Mouse (Mus musculus): ENCODE measurements at regions not wholly inside any gene's neighbourhood (a gene's known extent, or its start where the extent isn't known, plus 50 kb on each side); places are given as distances from the start of the nearest gene placed in this dataset.
"Not testable (repeated sequence)": the region's sequence is repeated elsewhere in the genome, so short reads cannot be mapped to it uniquely, and the experiment has no call there.

DNA sequence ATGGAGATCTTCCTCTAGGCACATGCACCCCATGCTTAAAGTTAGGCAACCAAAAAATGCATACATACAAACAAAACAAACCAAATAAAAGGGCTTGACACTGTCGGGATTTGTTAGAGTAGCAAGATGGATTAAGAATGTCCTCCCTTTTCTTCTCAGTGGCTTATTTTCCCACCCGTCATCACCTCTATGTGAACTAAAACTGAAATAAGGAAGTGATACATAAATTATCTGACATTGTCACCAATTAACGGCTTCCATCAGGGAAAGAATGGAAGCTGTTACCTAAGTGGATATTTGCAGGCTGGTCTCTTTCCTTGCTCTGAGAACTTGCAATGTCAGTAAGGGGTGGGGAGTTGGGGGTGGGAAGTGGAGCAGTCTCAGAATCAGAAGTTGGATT, 541.5 kb downstream of the Diaph3 start:
- WGBS: 79% methylated on average over 3 of the region's 3 CpGs
- no peak overlapping the region for H3K4me2 ChIP-seq (ENCODE audit: low read depth, low read length)
- H3K9me3 ChIP-seq (ENCODE audit: control insufficient read depth, low read length): no peaks in the 10 kb centered on the region
- H3K27ac ChIP-seq (ENCODE audit: low read depth, low read length): no peak overlapping the region
- H3K9ac ChIP-seq (replicated peaks; ENCODE audit: low read depth, low read length): no peak overlapping the region
- H3K36me3 ChIP-seq (ENCODE audit: control insufficient read depth, insufficient read depth, low read length): no peaks in the 10 kb centered on the region
- H3K27me3 ChIP-seq (ENCODE audit: control insufficient read depth, insufficient read depth, low read length): no peaks in the 10 kb centered on the region
- H3K4me1 ChIP-seq (ENCODE audit: control insufficient read depth, insufficient read depth, low read length): no peaks in the 10 kb centered on the region
- no peak for ATAC-seq (ENCODE audit: low read depth)
- H3K4me3 ChIP-seq (ENCODE audit: low read depth, low read length): no peak overlapping the region

DNA sequence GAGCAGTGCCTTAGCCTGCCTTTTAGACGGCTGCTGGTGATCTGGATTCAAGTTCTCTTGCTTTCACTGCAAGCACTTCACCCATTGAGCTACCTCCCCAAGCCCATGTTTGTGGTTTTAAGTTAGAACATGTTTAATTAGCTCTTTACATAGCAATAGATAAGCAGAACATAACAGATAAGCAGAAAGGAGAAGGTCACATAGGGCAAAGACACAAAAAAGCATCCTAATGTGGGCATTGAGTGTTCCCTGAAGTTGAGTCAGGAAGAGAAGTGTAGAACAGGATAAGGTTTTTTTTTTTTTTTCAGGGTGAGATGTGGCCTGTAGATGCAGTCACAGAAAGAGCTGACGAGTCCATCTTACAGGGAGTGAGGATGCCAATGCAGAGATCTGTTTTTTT, 552.5 kb downstream of the Diaph3 start:
- Histone ChIP-seq H3K4me1 (ENCODE audit: control insufficient read depth, insufficient read depth, low read length) (no peaks in the 10 kb centered on the region), H3K27me3 (ENCODE audit: control insufficient read depth, insufficient read depth, low read length) (no peaks in the 10 kb centered on the region), H3K4me2 (ENCODE audit: low read depth, low read length) (no peak overlapping the region), H3K36me3 (ENCODE audit: control insufficient read depth, insufficient read depth, low read length) (no peaks in the 10 kb centered on the region), H3K27ac (ENCODE audit: low read depth, low read length) (no peak overlapping the region), H3K9me3 (ENCODE audit: control insufficient read depth, low read length) (no peaks in the 10 kb centered on the region), H3K9ac (replicated peaks; ENCODE audit: low read depth, low read length) (no peak overlapping the region), H3K4me3 (ENCODE audit: low read depth, low read length) (no peak overlapping the region)
- ATAC-seq (ENCODE audit: low read depth): no peak
- 93% methylated on average over 2 of the region's 2 CpGs for WGBS

DNA sequence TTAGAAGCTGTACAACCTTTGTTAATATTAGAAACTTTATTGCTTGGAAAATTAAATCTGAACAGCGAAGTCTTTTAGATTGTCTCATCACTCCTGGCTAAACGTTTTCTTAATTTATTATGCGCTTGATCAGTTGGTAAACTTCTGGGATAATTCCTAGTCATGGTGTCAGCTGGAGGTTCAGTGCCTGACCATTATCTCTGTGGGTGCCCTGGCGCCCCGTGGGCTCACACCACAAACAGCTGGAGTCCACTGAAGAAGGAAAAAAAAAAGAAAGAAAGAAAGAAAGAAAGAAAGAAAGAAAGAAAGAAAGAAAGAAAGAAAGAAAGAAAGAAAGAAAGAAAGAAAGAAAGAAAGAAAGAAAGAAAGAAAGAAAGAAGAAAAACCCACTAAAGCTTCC, 555.1 kb downstream of the Diaph3 start:
- not testable (repeated sequence) for H3K4me2 ChIP-seq (ENCODE audit: low read depth, low read length); H3K4me3 ChIP-seq (ENCODE audit: low read depth, low read length); H3K9me3 ChIP-seq (ENCODE audit: control insufficient read depth, low read length); H3K4me1 ChIP-seq (ENCODE audit: control insufficient read depth, insufficient read depth, low read length); H3K27ac ChIP-seq (ENCODE audit: low read depth, low read length); ATAC-seq (ENCODE audit: low read depth); H3K27me3 ChIP-seq (ENCODE audit: control insufficient read depth, insufficient read depth, low read length); H3K9ac ChIP-seq (replicated peaks; ENCODE audit: low read depth, low read length); H3K36me3 ChIP-seq (ENCODE audit: control insufficient read depth, insufficient read depth, low read length)
- 32% methylated on average over 5 of the region's 5 CpGs for WGBS

DNA sequence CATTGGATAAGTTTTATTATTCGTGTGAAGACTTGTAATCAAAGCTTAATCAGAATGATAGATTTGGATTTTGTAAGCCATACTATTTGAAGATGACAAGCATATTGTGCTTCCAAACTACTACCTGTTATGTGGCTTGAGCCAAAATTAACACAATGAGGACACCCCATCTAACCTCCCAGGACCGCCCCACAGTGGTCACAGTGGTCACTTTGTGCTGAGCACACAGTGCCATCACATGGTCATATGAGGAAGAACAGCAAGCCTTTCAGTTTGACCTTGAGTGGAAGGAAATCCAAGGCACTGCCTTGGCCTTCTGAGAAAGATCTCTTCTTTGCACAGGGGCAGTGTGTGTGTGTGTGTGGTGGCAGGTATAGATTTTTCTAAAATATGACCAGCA, 578.3 kb downstream of the Diaph3 start:
- no peak for ATAC-seq (ENCODE audit: low read depth)
- Histone ChIP-seq H3K4me2 (ENCODE audit: low read depth, low read length) (no peak overlapping the region), H3K4me1 (ENCODE audit: control insufficient read depth, insufficient read depth, low read length) (no peaks in the 10 kb centered on the region), H3K9ac (replicated peaks; ENCODE audit: low read depth, low read length) (no peak overlapping the region), H3K27ac (ENCODE audit: low read depth, low read length) (no peak overlapping the region), H3K4me3 (ENCODE audit: low read depth, low read length) (no peak overlapping the region), H3K9me3 (ENCODE audit: control insufficient read depth, low read length) (no peaks in the 10 kb centered on the region), H3K27me3 (ENCODE audit: control insufficient read depth, insufficient read depth, low read length) (no peaks in the 10 kb centered on the region), H3K36me3 (ENCODE audit: control insufficient read depth, insufficient read depth, low read length) (no peaks in the 10 kb centered on the region)
- WGBS: 56% methylated on average over 2 of the region's 2 CpGs

DNA sequence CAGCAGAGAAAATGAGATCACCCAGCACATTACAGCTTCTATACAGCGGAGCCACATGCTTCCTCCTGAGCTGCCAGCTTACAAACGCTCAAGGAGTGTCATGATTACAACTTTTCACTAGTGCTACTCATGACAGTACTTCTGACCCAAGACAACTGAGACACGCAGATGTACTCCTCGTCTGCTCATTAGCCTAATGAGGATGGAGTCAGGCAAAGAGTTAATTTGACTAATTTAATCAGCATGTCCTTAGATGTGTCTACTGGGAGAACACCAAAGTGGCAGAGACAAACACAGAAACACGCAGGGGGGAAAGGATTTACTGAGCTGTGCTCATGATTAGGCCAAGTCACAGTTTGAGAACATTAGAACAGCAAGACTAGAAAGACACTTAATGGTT, 603.0 kb downstream of the Diaph3 start:
- WGBS: 57% methylated on average over 5 of the region's 5 CpGs
- Histone ChIP-seq H3K27me3 (ENCODE audit: control insufficient read depth, insufficient read depth, low read length) (no peaks in the 10 kb centered on the region), H3K4me1 (ENCODE audit: control insufficient read depth, insufficient read depth, low read length) (no peaks in the 10 kb centered on the region), H3K4me3 (ENCODE audit: low read depth, low read length) (no peak overlapping the region), H3K4me2 (ENCODE audit: low read depth, low read length) (no peak overlapping the region), H3K9ac (replicated peaks; ENCODE audit: low read depth, low read length) (no peak overlapping the region), H3K9me3 (ENCODE audit: control insufficient read depth, low read length) (no peaks in the 10 kb centered on the region), H3K36me3 (ENCODE audit: control insufficient read depth, insufficient read depth, low read length) (no peaks in the 10 kb centered on the region), H3K27ac (ENCODE audit: low read depth, low read length) (no peak overlapping the region)
- ATAC-seq (ENCODE audit: low read depth): peak; percentile 54; the same call in 1 of the 2 replicates

DNA sequence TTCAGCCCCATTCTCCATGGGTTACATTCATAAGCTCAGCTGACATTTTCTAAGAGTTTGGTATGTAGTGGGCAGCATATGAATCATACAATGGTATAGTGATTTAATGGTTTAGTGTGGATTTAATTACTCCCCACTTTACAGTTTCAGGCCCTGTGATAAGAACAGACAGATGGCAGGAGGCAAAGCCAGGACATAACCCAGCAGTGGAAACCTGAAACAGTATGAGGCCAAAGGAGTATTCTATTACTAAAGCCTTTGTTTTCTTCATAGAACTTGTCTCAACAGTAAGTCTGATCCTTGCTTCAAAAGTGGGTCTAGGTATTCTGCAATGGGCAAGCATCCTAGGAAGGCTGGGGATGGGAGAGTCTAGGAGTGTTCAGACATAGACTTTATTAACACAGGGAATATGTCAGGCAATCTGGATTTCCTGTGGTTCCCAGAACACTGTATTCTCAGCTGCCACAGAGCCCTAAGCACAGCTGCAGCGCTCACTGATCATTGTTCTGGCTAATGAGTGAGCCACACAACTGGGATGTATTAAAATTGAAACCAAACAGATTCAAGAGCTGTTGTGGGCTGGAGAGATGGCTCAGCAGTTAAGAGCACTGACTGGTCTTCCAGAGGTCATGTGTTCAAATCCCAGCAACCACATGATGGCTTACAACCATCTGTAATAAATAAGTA, 604.6 kb downstream of the Diaph3 start:
- Histone ChIP-seq H3K9ac (replicated peaks; ENCODE audit: low read depth, low read length) (no peak overlapping the region), H3K9me3 (ENCODE audit: control insufficient read depth, low read length) (no peaks in the 10 kb centered on the region), H3K4me2 (ENCODE audit: low read depth, low read length) (no peak overlapping the region), H3K27ac (ENCODE audit: low read depth, low read length) (no peak overlapping the region), H3K27me3 (ENCODE audit: control insufficient read depth, insufficient read depth, low read length) (no peaks in the 10 kb centered on the region), H3K4me1 (ENCODE audit: control insufficient read depth, insufficient read depth, low read length) (no peaks in the 10 kb centered on the region), H3K4me3 (ENCODE audit: low read depth, low read length) (no peak overlapping the region), H3K36me3 (ENCODE audit: control insufficient read depth, insufficient read depth, low read length) (no peaks in the 10 kb centered on the region)
- ATAC-seq (ENCODE audit: low read depth): peak; percentile 21; the same call in 1 of the 2 replicates
- 58% methylated on average over 1 of the region's 1 CpGs for WGBS

DNA sequence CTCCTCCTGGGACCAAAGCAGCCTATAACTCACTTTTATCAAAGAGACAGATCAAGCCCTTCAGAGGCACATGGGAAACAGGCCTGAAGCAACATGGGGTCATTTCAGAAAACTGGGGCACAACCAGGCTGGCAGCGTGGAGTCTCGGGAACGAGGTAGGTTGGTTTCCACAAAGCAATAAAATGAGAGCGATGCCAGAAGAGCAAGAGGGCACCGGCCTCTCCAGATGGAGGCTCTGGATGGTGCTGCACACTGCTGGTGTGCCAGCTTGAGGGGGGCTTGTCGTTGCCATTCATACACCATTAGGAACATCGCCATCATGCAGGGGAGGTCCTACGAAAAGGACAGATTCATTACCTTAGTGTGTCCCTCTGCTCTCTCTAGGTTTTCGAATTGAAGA, 630.6 kb downstream of the Diaph3 start:
- Histone ChIP-seq H3K27ac (ENCODE audit: low read depth, low read length) (no peak overlapping the region), H3K36me3 (ENCODE audit: control insufficient read depth, insufficient read depth, low read length) (no peaks in the 10 kb centered on the region), H3K4me3 (ENCODE audit: low read depth, low read length) (no peak overlapping the region), H3K9me3 (ENCODE audit: control insufficient read depth, low read length) (0 out of 2 replicates have a peak, but pooled peaks cover 3% of the 10 kb centered on the region), H3K4me2 (ENCODE audit: low read depth, low read length) (no peak overlapping the region), H3K4me1 (ENCODE audit: control insufficient read depth, insufficient read depth, low read length) (no peaks in the 10 kb centered on the region), H3K9ac (replicated peaks; ENCODE audit: low read depth, low read length) (no peak overlapping the region), H3K27me3 (ENCODE audit: control insufficient read depth, insufficient read depth, low read length) (no peaks in the 10 kb centered on the region)
- no peak for ATAC-seq (ENCODE audit: low read depth)
- 87% methylated on average over 9 of the region's 9 CpGs for WGBS

DNA sequence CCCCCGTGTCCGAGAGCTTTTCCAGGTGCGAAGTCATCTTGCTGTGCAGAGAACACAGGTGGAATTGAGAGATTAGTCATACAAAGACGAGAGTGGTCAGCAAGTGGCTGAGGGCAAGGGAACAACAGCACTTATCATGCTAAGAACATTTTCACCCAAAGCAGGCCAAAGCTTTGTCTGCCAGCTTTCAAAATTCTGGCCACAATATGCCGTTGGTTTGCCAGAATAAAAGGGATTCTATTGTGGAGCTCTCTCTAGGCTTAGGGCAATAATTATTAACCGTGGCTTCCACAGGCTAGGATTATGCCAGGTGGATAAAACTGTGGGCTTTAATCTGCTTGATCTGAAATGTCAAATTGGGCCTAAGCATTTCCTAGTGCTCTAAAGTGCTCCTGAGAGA, 631.3 kb downstream of the Diaph3 start:
- 0 out of 2 replicates have a peak, but pooled peaks cover 3% of the 10 kb centered on the region for H3K9me3 ChIP-seq (ENCODE audit: control insufficient read depth, low read length)
- no peaks in the 10 kb centered on the region for H3K27me3 ChIP-seq (ENCODE audit: control insufficient read depth, insufficient read depth, low read length)
- no peak overlapping the region for H3K27ac ChIP-seq (ENCODE audit: low read depth, low read length)
- WGBS: 89% methylated on average over 6 of the region's 6 CpGs
- H3K4me3 ChIP-seq (ENCODE audit: low read depth, low read length): no peak overlapping the region
- no peaks in the 10 kb centered on the region for H3K4me1 ChIP-seq (ENCODE audit: control insufficient read depth, insufficient read depth, low read length)
- no peak for ATAC-seq (ENCODE audit: low read depth)
- no peak overlapping the region for H3K4me2 ChIP-seq (ENCODE audit: low read depth, low read length)
- no peak overlapping the region for H3K9ac ChIP-seq (replicated peaks; ENCODE audit: low read depth, low read length)
- H3K36me3 ChIP-seq (ENCODE audit: control insufficient read depth, insufficient read depth, low read length): no peaks in the 10 kb centered on the region

DNA sequence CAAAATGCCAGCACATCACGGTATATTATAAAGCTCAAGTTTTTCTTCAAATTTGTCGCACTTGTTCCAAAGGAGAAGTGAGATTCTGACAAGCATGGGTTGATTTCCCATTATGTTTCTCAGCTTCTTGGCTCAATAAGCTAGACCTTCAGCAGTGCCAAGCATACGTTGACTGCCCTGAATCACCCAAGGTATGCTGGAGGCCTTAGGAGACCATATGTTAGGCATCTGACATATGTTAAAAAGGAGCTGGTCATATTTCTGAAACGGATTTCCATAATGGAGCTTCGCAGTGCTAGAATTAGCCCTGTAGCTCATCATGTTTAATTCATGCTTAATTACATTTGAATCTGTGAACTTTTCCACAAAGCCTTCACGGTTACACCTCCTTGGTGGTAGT, 634.7 kb downstream of the Diaph3 start:
- no peak overlapping the region for H3K27ac ChIP-seq (ENCODE audit: low read depth, low read length)
- H3K4me2 ChIP-seq (ENCODE audit: low read depth, low read length): no peak overlapping the region
- H3K4me1 ChIP-seq (ENCODE audit: control insufficient read depth, insufficient read depth, low read length): no peaks in the 10 kb centered on the region
- H3K9ac ChIP-seq (replicated peaks; ENCODE audit: low read depth, low read length): no peak overlapping the region
- no peak overlapping the region for H3K4me3 ChIP-seq (ENCODE audit: low read depth, low read length)
- 65% methylated on average over 6 of the region's 6 CpGs for WGBS
- H3K27me3 ChIP-seq (ENCODE audit: control insufficient read depth, insufficient read depth, low read length): no peaks in the 10 kb centered on the region
- H3K9me3 ChIP-seq (ENCODE audit: control insufficient read depth, low read length): 0 out of 2 replicates have a peak, but pooled peaks cover 3% of the 10 kb centered on the region
- H3K36me3 ChIP-seq (ENCODE audit: control insufficient read depth, insufficient read depth, low read length): no peaks in the 10 kb centered on the region
- ATAC-seq (ENCODE audit: low read depth): no peak

Data from neural tube, embryonic 14.5 days (tissue).